Mouse (Mus musculus) lung, embryonic 15.5 days (tissue): ENCODE results near the gene Efna5. TPM values are rescaled to one million over a fixed set of nuclear protein-coding genes. Genes with fewer than 3 reads are reported as not detected.

Experiments used
- ATAC-seq: fragments of 200-750 bp; cut with Nextera tagmentation; 2 replicates; pipeline ENCODE4 v1.8.0; 2017; ENCODE audit warnings: moderate number of reproducible peaks, borderline replicate concordance; ENCODE audit not compliant: low FRiP score, low TSS enrichment; ENCODE audit errors: extremely low read depth
- H3K27ac ChIP-seq: fragments of 300-500 bp; sonication (generic); 2 replicates; pipeline ENCODE4 v1.5.1; 2015; ENCODE audit warnings: moderate library complexity, mild to moderate bottlenecking, inconsistent platforms
- H3K27me3 ChIP-seq: fragments of 300-500 bp; sonication (generic); 2 replicates; pipeline ENCODE4 v1.6.1; 2015; ENCODE audit warnings: inconsistent platforms
- H3K36me3 ChIP-seq: fragments of 300-500 bp; sonication (generic); 2 replicates; pipeline ENCODE4 v1.6.1; 2015; ENCODE audit warnings: inconsistent platforms
- H3K4me1 ChIP-seq: fragments of 300-500 bp; sonication (generic); 2 replicates; pipeline ENCODE4 v1.6.1; 2015; ENCODE audit warnings: inconsistent platforms
- H3K4me2 ChIP-seq: fragments of 300-500 bp; sonication (generic); 2 replicates; pipeline ENCODE4 v1.6.1; 2015; ENCODE audit warnings: inconsistent platforms, mild to moderate bottlenecking, moderate library complexity
- H3K4me3 ChIP-seq: fragments of 300-500 bp; sonication (generic); 2 replicates; pipeline ENCODE4 v1.5.1; 2015; ENCODE audit warnings: mild to moderate bottlenecking, inconsistent platforms
- H3K9ac ChIP-seq: fragments of 300-500 bp; sonication (generic); 2 replicates; pipeline ENCODE4 v1.6.1; 2015; ENCODE audit warnings: inconsistent platforms
- H3K9me3 ChIP-seq: fragments of 300-500 bp; sonication (generic); 2 replicates; pipeline ENCODE4 v1.6.1; 2016; ENCODE audit warnings: inconsistent platforms
- WGBS: fragments of 180-500 bp; shearing (Covaris S2); methylation state at CpG from one replicate; pipeline ENCODE4 v1.1.7; 2015; 5-methylcytosine and 5-hydroxymethylcytosine counted together
- polyA plus RNA-seq: library from polyadenylated mRNA; unstranded; fragments of >200 nt; fragmentation: Nextera tagmentation; extraction: Ambion mirVana; gene quantifications from 2 replicates; pipeline ENCODE4 v1.2.1, GENCODE M21; 2015

The Efna5 gene
- polyA plus RNA-seq, 1 experiment from 2014 or later: 12.6 TPM

GRCm38 (mm10) chr17:62765165-62765564 lies 116.0 kb downstream of the Efna5 start:
- H3K27ac ChIP-seq: no peak overlapping the region
- no peaks in the 10 kb centered on the region for H3K27me3 ChIP-seq
- 0 out of 2 replicates have a peak, but pooled peaks cover 4% of the 10 kb centered on the region for H3K4me1 ChIP-seq
- no peak overlapping the region for H3K4me3 ChIP-seq
- H3K9ac ChIP-seq: no peak overlapping the region
- H3K9me3 ChIP-seq: no peaks in the 10 kb centered on the region
- no peak for ATAC-seq
- no peaks in the 10 kb centered on the region for H3K36me3 ChIP-seq
- no peak overlapping the region for H3K4me2 ChIP-seq
- 39% methylated on average over 4 of the region's 4 CpGs for WGBS

DNA sequence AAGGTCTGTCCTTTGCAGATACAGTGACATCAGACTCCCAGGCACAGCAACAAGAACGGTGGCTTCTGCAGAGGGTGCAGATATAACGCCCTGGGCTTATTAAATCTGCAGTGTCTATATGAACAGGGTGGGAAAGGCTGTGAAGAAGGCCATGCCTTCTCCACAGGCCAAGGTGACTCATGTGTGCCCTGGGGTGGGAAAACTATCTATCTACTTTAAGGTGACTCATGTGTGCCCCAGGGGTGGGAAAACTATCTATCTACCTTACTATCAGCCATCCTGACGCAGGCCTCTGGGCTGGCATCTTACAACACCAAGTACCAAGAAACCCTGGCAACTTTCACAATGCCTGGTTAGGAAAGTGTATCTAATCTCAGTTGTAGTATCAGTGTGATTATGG lies 124.2 kb downstream of the Efna5 start:
- Histone ChIP-seq H3K4me2 (no peak overlapping the region), H3K27me3 (no peaks in the 10 kb centered on the region), H3K4me1 (0 out of 2 replicates have a peak, but pooled peaks cover 4% of the 10 kb centered on the region), H3K4me3 (no peak overlapping the region), H3K9ac (no peak overlapping the region), H3K9me3 (no peaks in the 10 kb centered on the region), H3K27ac (no peak overlapping the region), H3K36me3 (no peaks in the 10 kb centered on the region)
- no peak for ATAC-seq
- WGBS: 81% methylated on average over 3 of the region's 3 CpGs

DNA sequence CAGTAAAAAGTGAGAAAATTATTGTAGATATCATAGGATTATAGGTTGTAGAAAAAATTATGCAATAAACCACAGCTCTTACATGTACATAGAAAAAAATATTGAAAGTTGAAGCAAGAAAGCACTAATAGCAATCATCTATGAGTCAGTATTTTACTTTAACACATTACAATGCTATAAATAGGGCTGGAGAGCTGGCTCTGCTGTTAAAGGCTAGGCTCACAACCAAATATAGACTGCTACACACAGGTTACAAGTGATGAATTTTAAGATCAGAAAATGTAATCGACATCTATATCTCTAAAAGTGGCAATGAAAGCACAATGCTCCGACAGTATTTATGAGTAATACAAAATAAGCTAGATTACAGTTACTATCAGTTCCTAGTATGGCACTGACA lies 125.5 kb downstream of the Efna5 start:
- Histone ChIP-seq H3K27ac (no peak overlapping the region), H3K36me3 (no peaks in the 10 kb centered on the region), H3K4me1 (0 out of 2 replicates have a peak, but pooled peaks cover 2% of the 10 kb centered on the region), H3K4me2 (no peak overlapping the region), H3K9ac (no peak overlapping the region), H3K4me3 (no peak overlapping the region), H3K9me3 (no peaks in the 10 kb centered on the region), H3K27me3 (no peaks in the 10 kb centered on the region)
- WGBS: 80% methylated on average over 2 of the region's 2 CpGs
- no peak for ATAC-seq

- H3K9ac ChIP-seq: no peak overlapping the region
- no peak for ATAC-seq
- H3K27ac ChIP-seq: no peak overlapping the region
- no peak overlapping the region for H3K4me2 ChIP-seq
- no peaks in the 10 kb centered on the region for H3K36me3 ChIP-seq
- no peaks in the 10 kb centered on the region; the same call in 1 of the 2 replicates for H3K27me3 ChIP-seq
- 78% methylated on average over 4 of the region's 4 CpGs for WGBS
- no peak overlapping the region for H3K4me3 ChIP-seq
- peaks cover 2% of the 10 kb centered on the region; the same call in 1 of the 2 replicates for H3K4me1 ChIP-seq
- no peaks in the 10 kb centered on the region for H3K9me3 ChIP-seq
Observed at GRCm38 (mm10) chr17:62754638-62755037, 126.5 kb downstream of the Efna5 start.

DNA sequence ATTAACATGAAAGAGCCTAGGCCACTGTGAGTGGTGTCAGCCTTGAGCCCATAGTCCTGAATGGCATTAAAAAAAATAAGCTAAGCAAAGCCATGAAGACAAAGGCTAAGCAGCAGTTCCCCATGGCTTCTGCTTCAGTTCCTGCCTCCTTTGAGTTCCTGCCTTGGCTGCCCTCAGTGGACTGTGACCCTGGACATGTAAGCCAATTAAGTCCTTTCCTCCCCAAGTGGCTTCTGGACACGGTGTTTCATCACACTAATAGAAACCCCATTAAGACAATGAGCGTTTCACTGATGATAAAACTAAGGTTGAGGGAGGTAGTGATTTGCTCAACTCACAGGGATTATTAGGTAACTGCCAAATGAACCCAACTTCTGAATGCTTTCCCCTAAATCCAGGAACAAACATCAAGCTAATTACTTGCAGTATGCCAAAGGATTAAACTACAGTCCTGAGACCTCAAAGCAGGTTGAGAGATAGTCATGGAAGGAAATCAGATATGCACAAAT lies 128.7 kb downstream of the Efna5 start:
- WGBS: 71% methylated on average over 2 of the region's 2 CpGs
- H3K27ac ChIP-seq: no peak overlapping the region
- H3K36me3 ChIP-seq: no peaks in the 10 kb centered on the region
- no peaks in the 10 kb centered on the region; the same call in 1 of the 2 replicates for H3K27me3 ChIP-seq
- no peaks in the 10 kb centered on the region for H3K9me3 ChIP-seq
- no peak overlapping the region for H3K4me3 ChIP-seq
- no peak overlapping the region for H3K4me2 ChIP-seq
- ATAC-seq: no peak
- peaks cover 12% of the 10 kb centered on the region for H3K4me1 ChIP-seq
- H3K9ac ChIP-seq: no peak overlapping the region

DNA sequence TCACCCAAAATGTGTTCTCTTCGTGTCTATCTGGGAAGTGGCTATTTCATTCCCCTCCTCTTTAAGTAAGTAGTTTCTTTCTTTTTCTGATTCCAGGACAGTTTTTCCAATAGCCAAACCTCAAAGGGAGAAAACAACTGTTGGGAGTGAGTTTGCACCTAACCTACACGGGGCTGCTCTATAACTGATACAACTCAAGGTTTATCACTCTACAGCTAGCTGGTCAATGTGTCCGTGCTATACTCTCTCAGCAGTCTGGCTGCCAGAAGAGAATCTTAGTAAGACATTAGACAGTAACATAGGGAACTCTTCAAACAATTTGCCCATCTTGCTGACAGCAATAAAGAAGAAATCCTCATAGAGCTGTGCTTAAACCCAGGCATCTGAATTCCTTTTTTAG lies 130.5 kb downstream of the Efna5 start:
- H3K4me1 ChIP-seq: peaks cover 12% of the 10 kb centered on the region
- H3K4me2 ChIP-seq: no peak overlapping the region
- no peaks in the 10 kb centered on the region for H3K36me3 ChIP-seq
- H3K4me3 ChIP-seq: no peak overlapping the region
- WGBS: 55% methylated on average over 3 of the region's 3 CpGs
- H3K9me3 ChIP-seq: no peaks in the 10 kb centered on the region
- H3K27ac ChIP-seq: no peak overlapping the region
- H3K9ac ChIP-seq: no peak overlapping the region
- H3K27me3 ChIP-seq: no peaks in the 10 kb centered on the region; the same call in 1 of the 2 replicates
- ATAC-seq: no peak

DNA sequence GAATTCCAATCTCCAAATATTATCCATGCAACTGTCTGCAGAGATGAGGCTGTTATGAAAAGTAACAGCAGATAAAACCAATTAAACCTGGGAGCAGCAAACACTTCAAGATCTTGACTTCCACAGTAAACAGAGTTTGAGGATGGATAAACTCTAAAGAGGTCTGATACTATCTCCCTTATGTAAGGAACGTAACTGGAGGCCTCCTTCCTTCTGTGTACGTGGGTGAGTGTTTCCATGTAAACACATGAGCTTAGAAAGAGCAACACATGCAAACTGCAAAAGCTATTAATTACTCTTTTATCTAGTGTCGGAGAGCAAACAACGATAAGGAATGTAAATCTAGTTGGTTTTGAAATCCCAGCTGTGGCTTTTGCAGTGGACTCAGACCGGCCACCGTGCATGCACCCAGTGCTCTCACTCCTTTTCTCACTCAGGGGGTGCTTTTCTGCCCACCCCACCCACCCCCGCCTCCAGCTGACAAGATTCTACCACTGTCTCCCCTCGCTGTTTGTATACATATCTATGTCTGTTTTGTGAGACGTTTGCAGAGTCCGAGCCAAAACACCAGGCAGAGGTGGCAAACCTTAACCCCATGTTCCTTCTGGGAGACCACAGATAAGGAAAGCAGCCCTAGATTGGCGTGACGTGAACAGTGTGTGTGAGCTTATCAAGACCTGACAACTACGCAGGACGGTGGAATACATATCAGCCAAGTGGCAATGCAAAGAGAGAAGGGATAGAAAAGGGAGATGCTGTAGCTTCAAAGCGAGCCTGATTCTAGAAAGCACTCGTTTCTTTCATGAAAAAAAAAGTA lies 132.1 kb downstream of the Efna5 start:
- Histone ChIP-seq H3K9ac (no peak overlapping the region), H3K9me3 (no peaks in the 10 kb centered on the region), H3K4me2 (peak overlapping the region; percentile 30), H3K27ac (no peak overlapping the region), H3K27me3 (no peaks in the 10 kb centered on the region; the same call in 1 of the 2 replicates), H3K4me1 (peaks cover 12% of the 10 kb centered on the region), H3K36me3 (no peaks in the 10 kb centered on the region), H3K4me3 (no peak overlapping the region)
- 18% methylated on average over 16 of the region's 16 CpGs for WGBS
- peak; percentile 46; the same call in 1 of the 2 replicates for ATAC-seq

DNA sequence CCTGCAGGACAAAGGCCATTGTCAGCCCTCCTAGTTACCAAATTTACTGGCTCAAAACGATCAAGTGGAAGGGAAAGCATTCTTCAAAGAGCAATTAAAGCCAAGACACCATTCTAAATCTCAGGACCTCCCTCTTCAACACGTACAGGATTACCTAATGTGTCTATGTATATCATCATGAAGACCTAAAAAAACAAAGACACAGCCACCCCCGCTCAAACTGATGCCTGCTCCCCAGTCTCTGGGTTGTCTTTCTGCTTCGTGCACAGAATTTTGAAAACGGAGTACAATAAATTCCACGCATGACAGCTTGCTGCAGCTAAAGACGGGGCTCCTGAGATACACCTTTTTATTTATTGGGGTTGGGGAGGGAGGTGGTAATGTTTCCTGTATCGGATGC lies 133.7 kb downstream of the Efna5 start:
- 76% methylated on average over 8 of the region's 8 CpGs for WGBS
- Histone ChIP-seq H3K36me3 (no peaks in the 10 kb centered on the region), H3K4me3 (no peak overlapping the region), H3K4me2 (no peak overlapping the region), H3K4me1 (peaks cover 12% of the 10 kb centered on the region), H3K27ac (no peak overlapping the region), H3K9me3 (no peaks in the 10 kb centered on the region), H3K9ac (no peak overlapping the region), H3K27me3 (no peaks in the 10 kb centered on the region; the same call in 1 of the 2 replicates)
- no peak for ATAC-seq

- 61% methylated on average over 9 of the region's 9 CpGs for WGBS
Observed at GRCm38 (mm10) chr17:62746827-62747226, 134.3 kb downstream of the Efna5 start.

DNA sequence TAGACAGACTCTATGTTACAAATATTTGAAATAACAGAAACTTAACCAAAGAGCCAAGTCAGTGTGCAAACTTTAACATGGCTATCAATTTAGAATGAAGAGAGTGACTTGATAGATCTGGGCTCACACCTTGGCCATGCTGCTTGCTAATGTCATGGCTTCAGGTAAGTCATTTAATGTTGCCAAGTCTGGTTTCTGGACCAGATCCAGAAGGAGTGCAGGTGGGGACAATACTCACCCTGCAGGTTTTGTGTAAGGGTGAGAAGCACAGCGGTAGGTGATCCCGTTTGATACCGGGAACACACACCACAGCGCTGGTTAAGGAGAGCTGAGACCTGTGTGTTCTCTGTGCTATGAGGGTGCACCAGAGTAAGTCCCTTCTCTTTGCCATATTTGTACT lies 135.8 kb downstream of the Efna5 start:
- no peaks in the 10 kb centered on the region for H3K9me3 ChIP-seq
- peaks cover 12% of the 10 kb centered on the region for H3K4me1 ChIP-seq
- ATAC-seq: no peak
- H3K4me2 ChIP-seq: no peak overlapping the region
- 92% methylated on average over 4 of the region's 4 CpGs for WGBS
- H3K4me3 ChIP-seq: no peak overlapping the region
- no peak overlapping the region for H3K27ac ChIP-seq
- no peaks in the 10 kb centered on the region; the same call in 1 of the 2 replicates for H3K27me3 ChIP-seq
- H3K9ac ChIP-seq: no peak overlapping the region
- H3K36me3 ChIP-seq: no peaks in the 10 kb centered on the region

More at GRCm38 (mm10) chr17:62746827-62747226, 134.3 kb downstream of the Efna5 start:
- H3K27me3 ChIP-seq: no peaks in the 10 kb centered on the region; the same call in 1 of the 2 replicates
- H3K4me2 ChIP-seq: no peak overlapping the region
- H3K4me3 ChIP-seq: no peak overlapping the region
- H3K9me3 ChIP-seq: no peaks in the 10 kb centered on the region
- no peak overlapping the region for H3K27ac ChIP-seq
- no peak for ATAC-seq
- no peak overlapping the region for H3K9ac ChIP-seq
- H3K4me1 ChIP-seq: peaks cover 12% of the 10 kb centered on the region
- no peaks in the 10 kb centered on the region for H3K36me3 ChIP-seq

GRCm38 (mm10) chr17:62744239-62744638 lies 136.9 kb downstream of the Efna5 start:
- H3K4me2 ChIP-seq: no peak overlapping the region
- no peaks in the 10 kb centered on the region for H3K9me3 ChIP-seq
- no peak for ATAC-seq
- no peaks in the 10 kb centered on the region for H3K36me3 ChIP-seq
- no peak overlapping the region for H3K27ac ChIP-seq
- no peaks in the 10 kb centered on the region for H3K27me3 ChIP-seq
- 73% methylated on average over 6 of the region's 6 CpGs for WGBS
- H3K4me1 ChIP-seq: peaks cover 6% of the 10 kb centered on the region
- no peak overlapping the region for H3K4me3 ChIP-seq
- H3K9ac ChIP-seq: no peak overlapping the region

DNA sequence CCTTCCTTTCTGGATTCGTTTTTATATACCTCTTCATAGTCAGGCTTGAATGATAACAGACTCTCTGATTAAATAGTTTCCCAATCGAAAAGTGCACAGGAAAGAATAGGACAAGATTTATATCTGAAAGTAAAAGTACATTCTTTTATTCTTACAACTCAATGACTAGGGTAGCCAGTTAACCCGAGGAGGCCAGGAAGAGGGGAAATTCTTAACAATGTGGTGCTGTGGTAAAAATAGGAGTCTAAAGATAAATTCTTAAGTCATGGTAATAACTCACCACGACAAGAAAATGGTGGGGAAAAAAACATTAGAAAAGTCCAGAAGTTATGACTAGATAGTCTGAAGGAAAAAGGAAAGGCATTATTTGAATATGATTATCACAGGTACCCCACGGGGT lies 139.4 kb downstream of the Efna5 start:
- H3K27ac ChIP-seq: no peak overlapping the region
- H3K27me3 ChIP-seq: no peaks in the 10 kb centered on the region
- no peak overlapping the region for H3K4me3 ChIP-seq
- no peaks in the 10 kb centered on the region for H3K9me3 ChIP-seq
- 52% methylated on average over 5 of the region's 5 CpGs for WGBS
- no peak overlapping the region for H3K9ac ChIP-seq
- H3K4me1 ChIP-seq: no peaks in the 10 kb centered on the region
- H3K4me2 ChIP-seq: no peak overlapping the region
- no peak for ATAC-seq
- no peaks in the 10 kb centered on the region for H3K36me3 ChIP-seq
